Mouse (Mus musculus): ENCODE data around the gene Tcl1b2.

DNA sequence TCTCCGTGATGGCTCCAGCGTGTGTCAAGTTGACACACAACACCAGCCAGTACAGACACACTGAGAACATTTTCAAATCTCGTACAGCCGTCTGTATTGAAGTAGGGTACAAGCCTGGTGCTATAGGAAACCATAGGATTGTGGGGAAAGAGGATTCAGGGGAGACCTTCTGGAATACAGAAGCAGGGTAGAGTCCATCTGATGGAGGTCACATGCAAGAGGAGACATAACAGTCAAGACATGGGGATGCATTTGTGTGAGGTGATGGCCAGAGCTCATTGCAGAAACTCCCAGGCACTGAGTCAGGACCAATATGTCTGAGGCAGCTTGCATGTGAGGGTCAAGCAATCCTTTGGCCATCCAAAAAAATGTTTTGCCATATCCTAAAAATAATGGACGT is 40.5 kb upstream of the Tcl1b2 start:
- TF ChIP-seq CTCF (IDR thresholded peaks at IDR 0.05; ENCODE audit: borderline replicate concordance, insufficient read depth, low read length) (no peak), POLR2A (IDR thresholded peaks at IDR 0.05; ENCODE audit: low read depth, low read length) (no peak)

Data from embryonic fibroblast, embryonic 13.5 days (primary cell).